Mouse (Mus musculus) spleen, adult 12 weeks (tissue): ENCODE measurements around the gene Nr2f1.

Experiments
- DNase-seq: peaks from one replicate; pipeline ENCODE4 v3.0.0; 2022; ENCODE audit warnings: low spot score

The Nr2f1 gene

GRCm38 (mm10) chr13:78179312-78180097, 20.1 kb downstream of the Nr2f1 start:
- DNase-seq, result no peak

GRCm38 (mm10) chr13:78178771-78179170, 20.8 kb downstream of the Nr2f1 start:
- DNase-seq, result no peak

- DNase-seq, result no peak
These were observed 21.5 kb downstream of the Nr2f1 start for GRCm38 (mm10) chr13:78178021-78178420.

GRCm38 (mm10) chr13:78177381-78177950, 22.1 kb downstream of the Nr2f1 start:
- DNase-seq, result no peak

- no peak for DNase-seq
These were observed 23.7 kb downstream of the Nr2f1 start for GRCm38 (mm10) chr13:78175821-78176380.

- no peak for DNase-seq
These were observed 24.7 kb downstream of the Nr2f1 start for GRCm38 (mm10) chr13:78174891-78175290.

GRCm38 (mm10) chr13:78174191-78174590, 25.4 kb downstream of the Nr2f1 start:
- DNase-seq, result no peak

GRCm38 (mm10) chr13:78172861-78173260, 26.7 kb downstream of the Nr2f1 start:
- no peak for DNase-seq

GRCm38 (mm10) chr13:78171984-78172636, 27.4 kb downstream of the Nr2f1 start:
- no peak for DNase-seq

- no peak for DNase-seq
These were observed 28.2 kb downstream of the Nr2f1 start for GRCm38 (mm10) chr13:78171320-78171719.

GRCm38 (mm10) chr13:78168166-78168565, 31.4 kb downstream of the Nr2f1 start:
- DNase-seq, result no peak

GRCm38 (mm10) chr13:78164941-78165340, 34.6 kb downstream of the Nr2f1 start:
- no peak for DNase-seq

- no peak for DNase-seq
These were observed 36.2 kb downstream of the Nr2f1 start for GRCm38 (mm10) chr13:78163087-78163958.

GRCm38 (mm10) chr13:78162149-78162548, 37.4 kb downstream of the Nr2f1 start:
- DNase-seq, result no peak

GRCm38 (mm10) chr13:78157465-78157864, 42.1 kb downstream of the Nr2f1 start:
- DNase-seq, result no peak
